Mouse (Mus musculus): ENCODE data around the gene Slc35g3.

DNA sequence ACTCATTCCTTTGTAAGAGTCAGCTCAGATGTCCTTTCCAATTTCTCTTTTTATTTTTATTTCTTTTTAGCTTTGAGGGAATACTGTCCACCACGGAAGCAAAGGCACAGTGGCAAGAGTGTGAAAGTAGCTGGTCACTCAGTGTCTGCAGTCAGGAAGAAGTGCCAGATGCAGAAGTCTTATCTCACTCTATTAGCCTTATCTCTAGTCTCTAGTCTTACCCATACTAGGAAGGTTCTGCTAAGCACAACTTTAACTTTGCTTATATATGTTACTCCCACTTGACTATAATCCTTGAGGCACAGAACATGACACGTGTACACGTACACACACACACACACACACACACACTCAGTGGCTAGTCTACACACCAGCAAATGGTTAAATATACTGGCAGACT is 10.1 kb downstream of the Slc35g3 start:
- no peak for TF ChIP-seq CTCF (IDR thresholded peaks at IDR 0.05)
- TF ChIP-seq EP300 (IDR thresholded peaks at IDR 0.05), result no peak

Measured in lung, postnatal 0 days (tissue).